Mouse (Mus musculus): ENCODE measurements at regions not wholly inside any gene's neighbourhood (a gene's known extent, or its start where the extent isn't known, plus 50 kb on each side); places are given as distances from the start of the nearest gene placed in this dataset.

DNA sequence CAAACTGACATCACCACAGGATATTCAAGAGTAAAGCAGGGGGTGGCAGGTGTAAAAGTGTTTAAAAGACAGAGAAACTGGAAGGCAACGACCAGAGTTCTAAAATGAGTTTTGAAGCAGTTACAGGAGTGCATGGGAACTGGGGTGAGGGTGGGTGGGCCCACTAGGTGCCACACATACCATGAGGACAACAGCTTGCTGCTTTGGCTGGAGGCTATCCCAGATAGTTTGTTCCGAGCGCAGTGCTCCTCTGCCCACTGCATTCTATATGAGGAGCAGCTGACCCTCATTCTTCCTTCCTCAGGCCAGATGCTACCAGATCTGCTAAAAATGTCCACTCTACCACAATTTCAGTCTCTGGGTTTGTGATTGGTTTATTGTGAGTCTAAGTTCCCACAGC is 234.6 kb upstream of the 4930412O13Rik start:
- TF ChIP-seq CHD2 (IDR thresholded peaks at IDR 0.05; ENCODE audit: low read length) = no peak
- no peak for TF ChIP-seq CTCF (conservative IDR thresholded peaks at IDR 0.05 in 1 of 2, IDR thresholded peaks at IDR 0.05 in 1 of 2; ENCODE audit: low read depth in 2 of 2, low read length in 2 of 2)
- no peak for TF ChIP-seq MYC (IDR thresholded peaks at IDR 0.05; ENCODE audit: low read depth, low read length)
- TF ChIP-seq HCFC1 (IDR thresholded peaks at IDR 0.05; ENCODE audit: low read depth, low read length) = no peak
- no peak for TF ChIP-seq JUND (conservative IDR thresholded peaks at IDR 0.05; ENCODE audit: low read depth, low read length)
- TF ChIP-seq USF2 (conservative IDR thresholded peaks at IDR 0.05; ENCODE audit: low read depth, low read length) = no peak
- no peak for TF ChIP-seq POLR2A (IDR thresholded peaks at IDR 0.05; ENCODE audit: low read depth, low read length)
- no peak for TF ChIP-seq TCF12 (IDR thresholded peaks at IDR 0.05; ENCODE audit: low read depth, low read length)
- TF ChIP-seq RAD21 (IDR thresholded peaks at IDR 0.05; ENCODE audit: low read depth, low read length) = no peak
- TF ChIP-seq ZKSCAN1 (IDR thresholded peaks at IDR 0.05; ENCODE audit: borderline replicate concordance, low read depth, low read length) = no peak
- TF ChIP-seq ZC3H11A (IDR thresholded peaks at IDR 0.05; ENCODE audit: low read depth, low read length) = no peak
- no peak for TF ChIP-seq ELF1 (IDR thresholded peaks at IDR 0.05; ENCODE audit: low read depth, low read length)
